Mouse (Mus musculus): ENCODE results near the gene Erich3.

Erich3 gene

DNA sequence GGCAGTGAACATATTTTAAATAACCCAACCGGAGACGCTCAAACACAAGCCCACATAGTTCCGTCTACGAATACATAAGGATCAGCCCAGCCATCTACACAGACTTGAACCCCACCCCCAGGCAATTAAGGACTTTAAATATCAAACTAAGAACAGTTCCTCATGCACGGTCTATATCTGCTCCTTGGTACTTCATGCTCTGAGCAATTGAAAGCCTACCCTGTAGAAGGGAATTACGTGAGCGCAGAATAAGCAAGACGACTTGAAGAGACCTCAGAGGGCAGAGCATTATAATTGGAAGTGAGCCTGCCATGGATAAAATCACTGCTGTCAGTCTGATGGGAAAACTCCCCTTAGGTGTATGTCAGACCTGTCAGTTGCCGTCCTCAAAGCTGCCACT, 122.7 kb downstream of the Erich3 start:
- no peak for DNase-seq

DNA sequence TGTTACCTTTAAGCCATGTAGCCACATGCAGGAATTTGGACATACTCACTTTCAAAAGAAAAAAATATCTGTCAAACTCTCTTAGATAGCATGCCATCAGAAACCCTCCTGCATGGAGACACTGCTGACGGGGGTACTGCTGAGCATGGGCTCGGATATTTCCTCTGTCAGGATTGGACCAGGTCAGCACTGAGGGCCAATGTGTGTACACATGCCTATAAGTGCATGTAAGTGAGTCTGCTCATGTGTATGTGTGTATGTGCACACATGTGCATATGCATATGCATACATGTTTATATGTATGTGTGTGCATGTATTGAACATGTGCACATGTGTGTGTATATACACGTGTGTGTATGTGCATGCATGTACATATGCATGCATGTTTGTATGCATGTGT, 124.0 kb downstream of the Erich3 start:
- DNase-seq, result no peak

DNA sequence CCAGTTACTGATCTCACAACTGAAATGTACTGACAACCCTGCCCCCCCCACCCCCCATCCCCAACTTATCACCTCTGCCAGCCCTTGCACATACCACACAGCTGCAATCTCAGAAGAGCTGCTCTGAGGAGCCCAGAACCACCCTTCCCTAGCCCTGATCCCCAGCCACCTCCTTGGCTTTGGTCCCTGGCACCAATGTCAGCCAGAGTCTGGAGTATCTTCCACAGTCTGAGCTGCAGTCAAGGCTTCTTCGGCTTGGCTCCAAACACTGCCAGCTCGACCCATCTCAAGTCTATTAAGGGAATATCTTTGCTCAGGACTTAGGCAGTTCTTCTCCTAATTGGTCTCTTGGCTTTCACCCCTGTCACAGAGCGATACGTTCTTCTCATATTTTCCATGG, 129.9 kb downstream of the Erich3 start:
- DNase-seq, result no peak

DNA sequence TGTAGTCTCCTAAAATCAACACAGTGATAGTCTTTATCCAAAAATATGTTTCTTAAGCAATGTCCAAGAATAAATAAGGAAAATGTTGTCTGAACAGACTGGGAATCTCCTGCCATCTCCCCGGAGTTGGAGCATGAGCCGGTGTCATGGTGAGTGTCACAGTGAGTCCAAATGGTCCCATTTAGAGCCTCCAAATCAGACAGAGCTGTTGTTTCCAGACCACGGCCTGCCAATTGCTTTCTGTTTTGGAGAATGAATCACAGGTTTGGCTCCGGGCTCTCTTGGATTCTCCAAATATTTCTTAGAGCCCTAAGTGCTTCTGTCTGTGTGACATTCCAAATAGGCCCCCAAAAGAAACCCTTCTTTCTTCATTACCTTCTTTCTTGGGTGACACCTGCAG, 135.1 kb downstream of the Erich3 start:
- no peak for DNase-seq

DNA sequence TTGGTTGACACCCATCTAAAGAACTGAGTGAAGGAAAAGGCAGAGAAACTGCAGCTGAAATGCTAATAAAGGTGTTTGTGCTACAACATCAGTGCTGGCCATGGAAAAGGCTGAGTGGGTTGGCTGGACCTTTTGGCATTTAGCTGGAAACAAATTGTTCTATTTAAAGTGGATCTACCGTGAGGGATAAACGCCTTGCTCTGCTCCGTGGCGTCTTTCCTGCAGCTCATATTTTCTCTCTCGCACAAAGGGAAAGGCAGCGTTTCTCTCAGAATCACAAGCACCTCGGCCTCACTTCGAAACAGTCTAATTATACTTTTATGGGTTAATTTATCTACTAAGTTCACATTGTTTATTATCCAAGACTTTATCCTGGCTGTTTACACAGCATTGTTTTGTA, 136.8 kb downstream of the Erich3 start:
- DNase-seq, result no peak

DNA sequence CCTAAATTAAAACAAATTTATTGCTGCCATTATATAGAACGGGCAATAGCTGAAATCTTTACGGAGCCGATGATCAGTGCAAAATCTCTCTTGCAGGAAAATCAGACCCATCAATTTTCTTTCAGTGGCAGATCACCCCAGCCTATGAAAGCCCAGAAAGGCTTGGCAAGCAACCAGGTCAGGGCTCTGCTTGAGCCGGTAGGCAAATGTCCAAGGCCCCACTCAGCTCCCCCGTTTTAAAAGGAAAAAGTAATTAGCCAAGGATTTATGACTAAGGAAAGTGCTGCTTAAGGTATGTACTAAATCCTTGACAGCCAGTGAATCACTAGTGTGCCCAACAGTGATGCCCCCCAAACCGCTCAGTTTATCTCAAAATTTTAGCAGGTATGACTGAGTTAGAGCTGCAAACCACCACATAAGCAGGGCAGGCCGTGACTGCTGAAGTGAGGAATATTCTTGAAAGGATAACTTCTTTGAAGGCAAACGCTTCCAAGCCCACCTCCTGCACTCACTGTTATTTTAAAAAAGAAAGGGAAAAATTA, 137.3 kb downstream of the Erich3 start:
- no peak for DNase-seq

DNA sequence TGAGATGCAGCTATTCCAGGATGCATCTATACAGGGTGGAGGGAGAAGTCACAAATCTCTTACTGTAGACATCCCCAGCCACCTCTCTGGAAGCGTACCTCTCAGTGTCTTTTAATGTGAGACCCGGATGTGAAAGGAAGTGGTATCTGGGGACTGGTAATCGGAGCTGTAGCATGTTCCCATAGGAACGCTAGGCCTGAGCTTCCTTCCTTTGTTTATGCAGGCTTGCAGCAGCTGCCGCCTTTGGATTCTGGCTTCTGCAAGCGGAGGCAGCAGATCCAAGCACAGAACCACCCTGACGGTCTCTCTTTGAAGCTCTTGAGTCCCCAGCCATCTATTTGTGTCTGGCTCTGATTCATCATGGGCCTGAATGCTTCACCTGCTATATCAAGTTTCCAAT, 143.0 kb downstream of the Erich3 start:
- DNase-seq, result no peak

DNA sequence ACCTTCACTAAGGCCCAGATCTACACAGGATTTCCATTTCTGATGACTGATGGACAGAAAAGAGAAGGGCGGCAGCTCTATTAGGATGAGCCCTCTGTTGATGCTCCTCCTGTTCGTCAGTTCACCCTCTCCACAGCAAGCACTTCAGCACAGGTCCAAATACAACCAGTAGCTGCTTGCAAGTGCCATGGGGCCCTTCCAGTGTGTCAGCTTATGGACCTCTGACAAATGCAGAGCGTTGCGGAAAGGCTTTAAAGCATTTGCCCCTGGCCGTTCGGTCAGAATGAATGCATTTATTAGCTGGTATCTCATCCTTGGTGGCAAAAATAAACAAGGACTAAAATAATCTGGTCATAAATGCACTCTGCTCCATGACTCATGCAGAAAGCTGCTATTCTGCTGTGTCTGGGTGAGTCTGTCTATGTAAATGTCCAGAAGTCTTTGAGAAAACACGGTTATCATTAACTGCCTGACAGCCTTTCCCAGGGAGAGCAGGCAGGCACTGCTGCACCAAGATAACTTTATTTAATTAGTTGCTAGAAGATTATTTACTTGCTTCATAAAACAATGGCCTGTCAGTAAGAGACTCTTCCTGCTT, 146.7 kb downstream of the Erich3 start:
- no peak for DNase-seq

DNA sequence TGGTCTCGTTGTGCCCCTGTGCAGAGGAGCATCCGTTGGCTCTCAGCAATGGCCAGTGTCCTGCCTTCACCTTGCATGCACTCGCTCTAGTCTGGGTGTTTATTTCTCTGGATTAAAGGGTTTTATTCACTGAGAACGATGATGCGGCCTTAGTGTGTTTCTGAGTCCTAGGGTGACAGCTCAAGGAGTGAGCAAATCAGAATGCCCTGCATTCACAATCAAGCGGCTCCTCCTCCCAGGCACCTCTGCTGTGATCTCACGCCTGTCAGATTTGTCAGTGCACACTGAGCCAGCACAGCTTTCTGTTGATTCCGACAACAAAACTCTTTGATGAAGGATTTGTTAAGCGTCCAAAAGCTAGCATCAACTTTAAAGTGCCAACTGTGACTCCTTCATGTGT, 147.6 kb downstream of the Erich3 start:
- DNase-seq, result no peak

DNA sequence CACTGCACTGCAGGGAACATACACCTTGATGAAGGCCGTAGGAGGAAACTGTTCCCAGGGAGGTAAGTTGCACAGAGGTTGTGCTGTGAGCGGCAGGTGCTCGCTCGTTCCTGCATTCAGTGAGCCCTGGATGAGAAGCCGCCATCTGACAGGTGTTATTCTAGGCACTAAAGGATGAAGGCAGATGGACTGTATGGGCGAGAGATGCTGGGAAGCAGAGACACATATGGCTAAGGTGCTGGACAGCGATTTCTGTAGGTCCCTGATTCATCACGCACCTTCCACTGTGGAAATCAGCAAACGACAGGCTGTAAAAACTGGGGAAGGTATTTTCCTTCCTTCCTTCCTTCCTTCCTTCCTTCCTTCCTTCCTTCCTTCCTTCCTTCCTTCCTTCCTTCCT, 148.2 kb downstream of the Erich3 start:
- no peak for DNase-seq

DNA sequence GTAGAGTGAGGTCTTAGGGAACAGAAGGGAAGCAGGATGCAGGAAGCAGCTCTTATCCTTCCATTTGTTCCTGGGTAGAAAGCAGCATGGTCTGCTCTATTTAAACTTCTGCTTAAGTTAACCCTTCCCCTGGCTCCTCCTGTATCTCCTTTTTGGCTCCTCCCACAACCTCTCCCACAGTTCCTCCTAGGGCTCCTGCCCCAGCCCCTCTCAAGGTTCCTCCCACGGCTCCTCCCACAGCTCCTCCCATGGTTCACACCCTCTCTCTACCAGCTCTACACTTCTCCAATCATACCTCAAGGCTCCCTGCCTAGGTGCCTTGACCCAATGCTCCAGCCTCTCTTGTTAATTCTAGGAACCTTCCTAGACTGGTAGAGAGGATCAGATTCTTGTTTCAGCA, 149.2 kb downstream of the Erich3 start:
- DNase-seq, result no peak

DNA sequence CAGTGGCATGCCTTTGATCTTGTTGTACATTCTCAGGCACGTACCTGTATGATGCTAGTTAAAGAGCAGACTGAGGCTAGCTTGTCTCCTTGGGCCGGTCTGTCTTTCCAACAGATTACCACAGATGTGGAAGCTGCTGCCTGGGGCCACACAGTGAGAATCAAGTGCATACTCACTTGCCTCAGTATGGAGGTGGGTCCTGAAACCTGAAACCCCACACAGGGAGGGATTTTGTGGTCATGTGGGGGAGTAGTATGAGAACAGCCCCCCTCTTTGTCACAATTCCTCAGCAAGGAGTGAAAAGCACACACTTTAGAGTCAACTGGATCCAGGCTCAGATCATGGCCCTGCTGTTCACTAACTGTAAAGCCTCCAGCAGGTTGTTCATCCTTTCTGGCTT, 151.9 kb downstream of the Erich3 start:
- DNase-seq, result no peak

DNA sequence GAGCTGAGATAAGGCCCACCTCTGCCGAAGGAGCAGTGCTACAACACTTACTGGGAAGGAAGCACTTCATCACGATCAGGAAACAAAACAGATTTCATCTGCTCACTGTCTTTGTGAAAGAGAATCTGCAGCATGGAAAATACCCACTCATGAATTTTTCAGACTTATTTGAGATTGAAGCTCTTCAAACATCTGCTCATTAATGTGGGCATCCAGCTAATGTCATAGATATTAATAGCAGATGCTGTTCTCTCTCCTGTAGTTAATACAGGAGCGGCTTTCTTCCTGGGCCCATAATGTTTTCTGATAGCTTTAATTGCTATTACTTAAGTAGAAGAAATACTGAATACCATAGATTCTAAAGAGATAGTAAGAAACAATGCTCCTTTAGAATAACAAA, 152.6 kb downstream of the Erich3 start:
- no peak for DNase-seq

DNA sequence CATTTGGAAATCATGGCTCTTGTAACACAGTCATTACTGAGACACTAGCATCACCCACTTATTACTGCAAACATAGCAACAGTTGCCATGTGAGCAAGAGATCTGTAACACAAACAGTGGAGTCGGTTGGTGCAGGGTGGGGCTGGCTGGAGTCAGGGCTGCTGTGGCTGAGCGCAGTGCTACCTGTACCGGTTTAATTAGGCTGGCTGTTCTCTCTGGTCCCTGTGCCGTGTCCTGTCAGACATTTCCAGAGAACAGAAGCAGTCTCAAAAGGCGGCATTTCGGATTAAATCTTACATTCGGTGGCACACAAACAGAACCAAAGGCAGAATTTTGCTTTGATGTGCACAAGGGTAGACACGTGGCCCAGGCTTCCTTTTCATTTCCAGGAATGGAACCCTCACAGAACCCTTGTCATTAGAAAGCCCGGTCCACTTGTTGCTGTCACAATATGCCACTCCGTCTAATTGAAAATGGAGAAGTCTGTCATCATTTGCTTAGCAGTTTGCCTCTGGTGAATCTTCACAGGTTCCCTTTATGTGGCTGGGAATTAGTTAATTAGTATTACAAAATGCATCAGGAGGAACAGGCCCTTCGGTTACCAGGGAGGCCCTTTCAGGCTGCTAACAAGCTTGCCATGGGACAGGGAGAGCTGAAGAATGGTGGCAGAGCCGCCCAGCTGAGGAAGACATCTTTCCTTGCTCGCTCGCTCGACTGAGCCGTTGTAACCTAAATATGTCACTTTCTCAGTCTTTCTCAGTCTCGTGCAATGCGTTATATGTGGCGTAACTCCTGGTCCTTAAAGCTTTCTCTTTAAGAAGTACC, 153.4 kb downstream of the Erich3 start:
- DNase-seq, result no peak
